Mouse (Mus musculus) mature B cell (primary cell): ENCODE measurements around the gene Hes1.

Experiments used
- in situ Hi-C: fragments of 300-500 bp; cut with MboI; formaldehyde crosslinking; loops from 2 replicates; pipeline ENCODE4 v1.14.3; 2019

Gene Hes1

GRCm38 (mm10) chr16:30113800-30114199 lies 49.6 kb downstream of the Hes1 start:
- in situ Hi-C loops = no loop called here

GRCm38 (mm10) chr16:30114451-30114850 lies 50.3 kb downstream of the Hes1 start:
- in situ Hi-C loops = no loop called here
